Mouse (Mus musculus): ENCODE results near the gene Troap.

- TF ChIP-seq CTCF (IDR thresholded peaks at IDR 0.05; ENCODE audit: low read depth, low read length) (no peak), TAL1 (conservative IDR thresholded peaks at IDR 0.05; ENCODE audit: low read depth, low read length) (no peak), POLR2AphosphoS5 (IDR thresholded peaks at IDR 0.05; ENCODE audit: insufficient replicate concordance, low read depth, low read length) (no peak)
These were observed 36.4 kb upstream of the Troap start for GRCm38 (mm10) chr15:99038025-99038424.
